Mouse (Mus musculus) urinary bladder, postnatal 4 days (tissue): ENCODE results near the gene Ptprh.
"Not testable (repeated sequence)": the region's sequence is repeated elsewhere in the genome, so short reads cannot be mapped to it uniquely, and the experiment has no call there.

ENCODE experiments used
- DNase-seq, 2 experiments: peaks; one replicate each; pipeline ENCODE4 v3.0.0; 2021 to 2022; ENCODE audit warnings: low spot score in 2 of 2

Gene Ptprh

GRCm38 (mm10) chr7:4602969-4603368 lies 872 bp downstream of the Ptprh start:
- peak in 1 of 2 experiments; percentile 26 for DNase-seq

GRCm38 (mm10) chr7:4597046-4597445 lies 6.8 kb downstream of the Ptprh start:
- peak in 1 of 2 experiments; percentile 39 for DNase-seq

GRCm38 (mm10) chr7:4581481-4581880 lies 22.4 kb downstream of the Ptprh start:
- DNase-seq = not testable (repeated sequence)

- DNase-seq = not testable (repeated sequence)
Measured at GRCm38 (mm10) chr7:4572361-4572760, 31.5 kb downstream of the Ptprh start.

GRCm38 (mm10) chr7:4562660-4563059 lies 41.2 kb downstream of the Ptprh start:
- peak in 1 of 2 experiments; percentile 33 for DNase-seq

- DNase-seq = no peak
Measured at GRCm38 (mm10) chr7:4557167-4557560, 46.7 kb downstream of the Ptprh start.

- DNase-seq = peak in 1 of 2 experiments; percentile 43
Measured at GRCm38 (mm10) chr7:4556256-4557166, 47.3 kb downstream of the Ptprh start.

GRCm38 (mm10) chr7:4547221-4547641 lies 56.6 kb downstream of the Ptprh start, which contains the start of gene Syt5:
Syt5 (minus strand) TSS chr7:4547541.
- DNase-seq = no peak

- DNase-seq = peak in 1 of 2 experiments; percentile 50
Measured at GRCm38 (mm10) chr7:4546591-4547131, 57.2 kb downstream of the Ptprh start.

- no peak for DNase-seq
Measured at GRCm38 (mm10) chr7:4546050-4546449, 57.8 kb downstream of the Ptprh start.

- DNase-seq = no peak
Measured at GRCm38 (mm10) chr7:4542013-4542412, 61.8 kb downstream of the Ptprh start.

- DNase-seq = no peak
Measured at GRCm38 (mm10) chr7:4541344-4541743, 62.5 kb downstream of the Ptprh start.

- no peak for DNase-seq
Measured at GRCm38 (mm10) chr7:4539019-4539418, 64.8 kb downstream of the Ptprh start.

GRCm38 (mm10) chr7:4537181-4537580 lies 66.7 kb downstream of the Ptprh start:
- no peak for DNase-seq

GRCm38 (mm10) chr7:4536369-4536768 lies 67.5 kb downstream of the Ptprh start:
- DNase-seq = no peak

GRCm38 (mm10) chr7:4532005-4532729 lies 71.7 kb downstream of the Ptprh start, which contains the start of gene Dnaaf3:
Dnaaf3 (minus strand) TSS chr7:4532453.
- peak; percentile 67 to 76 for DNase-seq

GRCm38 (mm10) chr7:4530166-4530565 lies 73.7 kb downstream of the Ptprh start:
- not testable (repeated sequence) for DNase-seq

GRCm38 (mm10) chr7:4527302-4527689 lies 76.5 kb downstream of the Ptprh start:
- DNase-seq = no peak

- DNase-seq = peak; percentile 73 to 84
Measured at GRCm38 (mm10) chr7:4526341-4527301, 77.2 kb downstream of the Ptprh start.

- DNase-seq = not testable (repeated sequence)
Measured at GRCm38 (mm10) chr7:4524212-4524922, 79.5 kb downstream of the Ptprh start, which contains the start of gene Tnni3. Tnni3 (minus strand) TSS chr7:4524229.
